15 mouse cellular contexts compared by ENCODE assay signal in the genomic region with DNA sequence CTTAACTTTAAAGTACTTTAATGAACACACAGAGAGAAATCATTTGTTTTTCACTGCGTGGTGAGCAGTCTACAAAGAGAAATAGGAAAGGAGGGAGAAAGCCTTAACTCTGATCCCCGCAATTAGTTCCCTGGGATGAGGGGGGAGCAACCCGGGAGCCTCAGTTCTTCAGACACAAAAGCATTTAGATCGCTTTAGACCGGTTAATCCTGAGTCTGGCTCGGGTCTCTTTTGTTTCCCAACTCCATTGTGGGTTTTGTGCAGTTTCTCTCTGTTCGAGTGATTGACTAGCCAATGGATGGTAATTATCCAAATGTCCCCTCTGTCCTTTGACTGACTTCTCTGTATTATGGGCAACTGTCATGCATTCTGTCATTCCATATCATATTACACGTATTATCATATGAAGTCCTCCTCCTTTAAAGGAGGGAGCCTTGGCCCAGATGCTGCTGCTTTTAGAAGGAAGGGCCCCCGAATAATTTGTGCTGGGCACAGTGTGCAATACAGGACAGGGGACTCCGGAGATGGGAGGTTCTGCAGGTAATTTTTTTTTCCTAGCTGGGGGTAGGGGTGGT. TPM values are rescaled to one million over a fixed set of nuclear protein-coding genes. Genes with fewer than 3 reads are reported as not detected.
DNase-seq lines count a peak whose midpoint lies in the region; ATAC-seq and TF ChIP-seq lines count a peak whose summit lies in the region.
"Had no signal": no experiment of that assay in that cellular context is flagged by ENCODE, and none has a peak within 500 bp of the region (broad histone marks: within the 10 kb centered on the region; RNA-seq: fewer than 3 reads in every experiment).

No protein-coding gene starts in this region.

- peaks cover 10% of the 10 kb centered on the region for H3K4me1 ChIP-seq in neural tube, embryonic 11.5 days (ENCODE audit: control insufficient read depth, insufficient read depth, low read length)
- H3K4me1 ChIP-seq in forebrain, postnatal 0 days (ENCODE audit: insufficient read depth): no peaks in the 10 kb centered on the region
- peaks cover 32% of the 10 kb centered on the region for H3K4me1 ChIP-seq in midbrain, embryonic 10.5 days

- peak; percentile 29 for DNase-seq in neural tube, embryonic 11.5 days (ENCODE audit: low spot score)
- DNase-seq in neural tube, embryonic 10.5 days (ENCODE audit: extremely low spot score, low spot score): no peak
- DNase-seq in forebrain, postnatal 0 days: peak; percentile 57
- DNase-seq in midbrain, embryonic 10.5 days (ENCODE audit: low spot score): peak; percentile 30
- DNase-seq in B cell, adult 2 months: no peak
- DNase-seq in cerebellum, adult 9-11 months: no peak
- DNase-seq in layer of hippocampus, adult 8-10 months (ENCODE audit: low spot score in 2 of 2): no peak
- DNase-seq: liver, embryonic 13.5 days; thymus, postnatal 4 days had no signal

- no peak for ATAC-seq in neural tube, embryonic 11.5 days (ENCODE audit: insufficient read depth, low FRiP score, low TSS enrichment)
- no peak for ATAC-seq in forebrain, postnatal 0 days
- no peak for ATAC-seq in megakaryocyte progenitor cell, adult 5-6 weeks (replicated peaks; ENCODE audit: poor library complexity)
- ATAC-seq: intestine, embryonic 15.5 days had no signal

- no peaks in the 10 kb centered on the region for H3K9me3 ChIP-seq in neural tube, embryonic 11.5 days (ENCODE audit: control insufficient read depth, low read length)
- no peaks in the 10 kb centered on the region for H3K9me3 ChIP-seq in forebrain, postnatal 0 days (ENCODE audit: low read length)
- H3K9me3 ChIP-seq in midbrain, embryonic 10.5 days (replicated peaks): no peaks in the 10 kb centered on the region
- H3K9me3 ChIP-seq: heart, embryonic 13.5 days; intestine, embryonic 15.5 days; liver, embryonic 13.5 days had no signal

- no peak overlapping the region for H3K9ac ChIP-seq in neural tube, embryonic 11.5 days (ENCODE audit: low read length)
- H3K9ac ChIP-seq in forebrain, postnatal 0 days: peak overlapping the region; percentile 80
- H3K9ac ChIP-seq: heart, embryonic 13.5 days; intestine, embryonic 15.5 days; liver, embryonic 13.5 days had no signal

- no peak for TF ChIP-seq CTCF in forebrain, postnatal 0 days (IDR thresholded peaks at IDR 0.05; ENCODE audit: low read depth)

- H3K27me3 ChIP-seq in neural tube, embryonic 11.5 days (ENCODE audit: control insufficient read depth, insufficient read depth, low read length): peaks cover 99% of the 10 kb centered on the region
- H3K27me3 ChIP-seq in forebrain, postnatal 0 days (ENCODE audit: insufficient read depth, low read length): peaks cover 13% of the 10 kb centered on the region; the same call in 1 of the 2 replicates
- H3K27me3 ChIP-seq in midbrain, embryonic 10.5 days (ENCODE audit: low read depth, poor library complexity, severe bottlenecking): peaks cover 100% of the 10 kb centered on the region

- H3K4me3 ChIP-seq in neural tube, embryonic 11.5 days (ENCODE audit: low read depth, low read length): no peak overlapping the region
- peak overlapping the region; percentile 60 for H3K4me3 ChIP-seq in forebrain, postnatal 0 days (ENCODE audit: low read depth, low read length)
- H3K4me3 ChIP-seq in midbrain, embryonic 10.5 days: peak overlapping the region; percentile 56
- H3K4me3 ChIP-seq: intestine, embryonic 15.5 days had no signal

- no peak overlapping the region for H3K27ac ChIP-seq in neural tube, embryonic 11.5 days (ENCODE audit: low read depth, low read length)
- H3K27ac ChIP-seq in forebrain, postnatal 0 days (ENCODE audit: low read depth, low read length): peak overlapping the region; percentile 91
- H3K27ac ChIP-seq in midbrain, embryonic 10.5 days (replicated peaks): peak overlapping the region; percentile 47; the same call in 1 of the 2 replicates
- H3K27ac ChIP-seq: heart, embryonic 13.5 days; intestine, embryonic 15.5 days; liver, embryonic 13.5 days had no signal

- H3K4me2 ChIP-seq in neural tube, embryonic 11.5 days (ENCODE audit: low read depth): no peak overlapping the region
- peak overlapping the region; percentile 86 for H3K4me2 ChIP-seq in forebrain, postnatal 0 days (ENCODE audit: low read depth)
- H3K4me2 ChIP-seq: intestine, embryonic 15.5 days; liver, embryonic 13.5 days had no signal

- H3K36me3 ChIP-seq in neural tube, embryonic 11.5 days (ENCODE audit: control insufficient read depth, insufficient read depth, low read length): no peaks in the 10 kb centered on the region
- H3K36me3 ChIP-seq in forebrain, postnatal 0 days (ENCODE audit: insufficient read depth): no peaks in the 10 kb centered on the region
- no peaks in the 10 kb centered on the region for H3K36me3 ChIP-seq in midbrain, embryonic 10.5 days
- H3K36me3 ChIP-seq: heart, embryonic 13.5 days; intestine, embryonic 15.5 days; liver, embryonic 13.5 days had no signal

- under 1% methylated on average over 10 of the region's 10 CpGs for WGBS in neural tube, embryonic 11.5 days
- 5% methylated on average over 10 of the region's 10 CpGs for WGBS in forebrain, postnatal 0 days
- under 1% methylated on average over 10 of the region's 10 CpGs for WGBS in midbrain, embryonic 10.5 days

RNA-seq across cellular contexts. Expression of a gene that starts 1.6 kb away (rescaled TPM):
- polyA plus RNA-seq in neural tube, embryonic 11.5 days (2014; fragmentation: Nextera tagmentation; extraction: Ambion mirVana): 6.0 and 8.7 TPM in 2 replicates
- total RNA-seq in forebrain, postnatal 0 days (2014; rRNA removed): 82.8 and 87.6 TPM in 2 replicates
- polyA plus RNA-seq in forebrain, postnatal 0 days (2015; fragmentation: Nextera tagmentation; extraction: Ambion mirVana): 43.5 and 45.9 TPM in 2 replicates
- polyA plus RNA-seq in midbrain, embryonic 10.5 days (2016; fragmentation: Nextera tagmentation; extraction: Ambion mirVana): 23.3 and 29.0 TPM in 2 replicates
- not detected in 2 replicates for total RNA-seq in megakaryocyte progenitor cell, adult 5-6 weeks (2015)
- not detected in 2 replicates for total RNA-seq in megakaryocyte progenitor cell, adult 5-6 weeks (2017)
- total RNA-seq in layer of hippocampus, adult 8-10 months (2022): 10 to 100 TPM; 67.2 to 84.6 (median 74.4) TPM
- total RNA-seq: common myeloid progenitor, adult 5-6 weeks; gastrocnemius, adult 18-20 months had no signal
- polyA plus RNA-seq: large intestine, adult 2 months had no signal

RNA-seq across cellular contexts. Expression of a gene that starts 53.5 kb away (rescaled TPM):
- 7.3 and 8.1 TPM in 2 replicates for polyA plus RNA-seq in neural tube, embryonic 11.5 days (2014; fragmentation: Nextera tagmentation; extraction: Ambion mirVana)
- total RNA-seq in forebrain, postnatal 0 days (2014; rRNA removed): 39.8 and 52.1 TPM in 2 replicates
- polyA plus RNA-seq in forebrain, postnatal 0 days (2015; fragmentation: Nextera tagmentation; extraction: Ambion mirVana): 14.1 and 16.7 TPM in 2 replicates
- 10.1 and 13.3 TPM in 2 replicates for polyA plus RNA-seq in midbrain, embryonic 10.5 days (2016; fragmentation: Nextera tagmentation; extraction: Ambion mirVana)
- 27.6 and 30.3 TPM in 2 replicates for total RNA-seq in megakaryocyte progenitor cell, adult 5-6 weeks (2015)
- total RNA-seq in megakaryocyte progenitor cell, adult 5-6 weeks (2017): 22.3 and 35.1 TPM in 2 replicates
- 10 to 100 TPM; 70.3 to 95.1 (median 85.8) TPM for total RNA-seq in layer of hippocampus, adult 8-10 months (2022)

Comparison
In these comparisons a context has a peak if more than half of its experiments do, and no peak if none do; other contexts are left out.
1. DNase-seq: peak in neural tube, embryonic 11.5 days (single experiment), forebrain, postnatal 0 days (single experiment) and midbrain, embryonic 10.5 days (single experiment); none in neural tube, embryonic 10.5 days (single experiment), B cell, adult 2 months (0 of 2), cerebellum, adult 9-11 months (single experiment) and layer of hippocampus, adult 8-10 months (0 of 2).
2. RNA of a gene that starts 1.6 kb away (total RNA-seq): 82.8 to 87.6 TPM in forebrain, postnatal 0 days and 67.2 to 84.6 TPM in layer of hippocampus, adult 8-10 months; not detected in megakaryocyte progenitor cell, adult 5-6 weeks; every median in the first group is over 10 times any median in the second.